Mouse (Mus musculus) heart, adult 2 months (tissue): ENCODE data around the gene Lypla2.

Experiments used
- CTCF ChIP-seq: fragments of 200-600 bp; IDR thresholded peaks from 2 replicates; pipeline ENCODE4 v1.8.1; 2022; ENCODE audit warnings: antibody characterized with exemption, mild to moderate bottlenecking, moderate library complexity
- EP300 ChIP-seq: fragments of 200-500 bp; IDR thresholded peaks from 2 replicates; pipeline ENCODE4 v1.6.1; 2011; ENCODE audit warnings: low read depth, low read length, control low read depth; ENCODE audit not compliant: insufficient read depth

GRCm38 (mm10) chr4:135918635-135919279, 53.7 kb downstream of the Lypla2 start:
- no peak for TF ChIP-seq EP300
- TF ChIP-seq CTCF, result no peak
